Comparison of ENCODE assay signal across 27 mouse cellular contexts in genomic region chr11:66042531-66042930, GRCm38 (mm10).
A peak's percentile ranks its signal among the peaks of the same experiment; 100 is the strongest.
DNase-seq lines count a peak whose midpoint lies in the region; ATAC-seq and TF ChIP-seq lines count a peak whose summit lies in the region.
"Had no signal": no experiment of that assay in that cellular context is flagged by ENCODE, and none has a peak within 500 bp of the region (broad histone marks: within the 10 kb centered on the region; RNA-seq: fewer than 3 reads in every experiment).

No protein-coding gene starts in this region.

- peaks cover 10% of the 10 kb centered on the region for H3K4me1 ChIP-seq in kidney, adult 2 months (ENCODE audit: control insufficient read depth, insufficient read depth, low read length)
- peaks cover 27% of the 10 kb centered on the region for H3K4me1 ChIP-seq in kidney, embryonic 15.5 days
- no peaks in the 10 kb centered on the region for H3K4me1 ChIP-seq in midbrain, embryonic 11.5 days (ENCODE audit: control insufficient read depth, insufficient read depth, low read length)
- H3K4me1 ChIP-seq: heart, embryonic 15.5 days; hindbrain, embryonic 10.5 days had no signal

- 32% methylated on average over 2 of the region's 2 CpGs for WGBS in kidney, adult 2 months
- WGBS in kidney, embryonic 15.5 days: 58% methylated on average over 2 of the region's 2 CpGs
- WGBS in midbrain, embryonic 11.5 days: 80% methylated on average over 2 of the region's 2 CpGs

- TF ChIP-seq POLR2A in kidney, adult 2 months (IDR thresholded peaks at IDR 0.05; ENCODE audit: low read depth, low read length): no peak

- H3K9me3 ChIP-seq in kidney, embryonic 15.5 days (replicated peaks): no peaks in the 10 kb centered on the region
- no peaks in the 10 kb centered on the region for H3K9me3 ChIP-seq in midbrain, embryonic 11.5 days (ENCODE audit: control insufficient read depth, low read length)
- H3K9me3 ChIP-seq: forebrain, embryonic 10.5 days; forebrain, embryonic 13.5 days; heart, embryonic 12.5 days; heart, embryonic 15.5 days; hindbrain, embryonic 10.5 days; hindbrain, embryonic 13.5 days had no signal

- H3K4me2 ChIP-seq in kidney, embryonic 15.5 days: no peak overlapping the region
- no peak overlapping the region for H3K4me2 ChIP-seq in midbrain, embryonic 11.5 days
- H3K4me2 ChIP-seq: forebrain, embryonic 13.5 days; heart, embryonic 12.5 days; heart, embryonic 15.5 days; hindbrain, embryonic 13.5 days had no signal

- no peak overlapping the region for H3K9ac ChIP-seq in kidney, embryonic 15.5 days
- H3K9ac ChIP-seq in midbrain, embryonic 11.5 days (ENCODE audit: low read length): no peak overlapping the region
- H3K9ac ChIP-seq: forebrain, embryonic 13.5 days; heart, embryonic 12.5 days; heart, embryonic 15.5 days; hindbrain, embryonic 13.5 days had no signal

- no peaks in the 10 kb centered on the region for H3K36me3 ChIP-seq in kidney, adult 2 months (ENCODE audit: control insufficient read depth, insufficient read depth, low read length)
- H3K36me3 ChIP-seq in kidney, embryonic 15.5 days: no peaks in the 10 kb centered on the region
- no peaks in the 10 kb centered on the region for H3K36me3 ChIP-seq in midbrain, embryonic 11.5 days (ENCODE audit: control insufficient read depth, insufficient read depth, low read length)
- H3K36me3 ChIP-seq: forebrain, embryonic 10.5 days; heart, embryonic 12.5 days; heart, embryonic 15.5 days; hindbrain, embryonic 10.5 days; hindbrain, embryonic 13.5 days had no signal

- ATAC-seq in kidney, embryonic 15.5 days (replicated peaks; ENCODE audit: low FRiP score): no peak
- ATAC-seq in midbrain, embryonic 11.5 days (ENCODE audit: low FRiP score): no peak
- ATAC-seq: activated CD4-positive, CD25-positive, alpha-beta regulatory T cell, adult 4 months; forebrain, embryonic 13.5 days; forebrain, embryonic 16.5 days had no signal

- H3K4me3 ChIP-seq in kidney, adult 2 months (ENCODE audit: insufficient read depth, low read depth, low read length): no peak overlapping the region
- no peak overlapping the region for H3K4me3 ChIP-seq in kidney, embryonic 15.5 days (replicated peaks)
- no peak overlapping the region for H3K4me3 ChIP-seq in midbrain, embryonic 11.5 days (ENCODE audit: low read depth, low read length)
- H3K4me3 ChIP-seq: forebrain, embryonic 10.5 days; forebrain, embryonic 13.5 days; heart, embryonic 12.5 days; heart, embryonic 15.5 days; hindbrain, embryonic 10.5 days; hindbrain, embryonic 13.5 days had no signal

- no peaks in the 10 kb centered on the region for H3K27me3 ChIP-seq in kidney, adult 2 months (replicated peaks; ENCODE audit: control insufficient read depth, insufficient read depth, low read length)
- no peaks in the 10 kb centered on the region for H3K27me3 ChIP-seq in kidney, embryonic 15.5 days
- no peaks in the 10 kb centered on the region for H3K27me3 ChIP-seq in midbrain, embryonic 11.5 days (ENCODE audit: control insufficient read depth, insufficient read depth, low read length)
- H3K27me3 ChIP-seq: forebrain, embryonic 13.5 days; heart, embryonic 12.5 days; heart, embryonic 15.5 days; hindbrain, embryonic 13.5 days had no signal

- intact Hi-C loops in left cerebral cortex, postnatal 14 days (cut with DNase I): no loop called here

- peak; percentile 29 for DNase-seq in heart, adult 11 months
- no peak for DNase-seq in heart, adult 9 months (ENCODE audit: low spot score in 2 of 2)
- peak; percentile 91 for DNase-seq in kidney, adult 2 months
- peak; percentile 52 for DNase-seq in kidney, postnatal 10 days
- DNase-seq in kidney, postnatal 36 days: peak; percentile 69 to 87
- DNase-seq in left cerebral cortex, postnatal 14 days (ENCODE audit: low spot score in 2 of 2): no peak
- no peak for DNase-seq in midbrain, embryonic 11.5 days (ENCODE audit: low spot score, missing footprints)
- DNase-seq: adrenal gland, adult 8-10 months; adrenal gland, postnatal 25 days; cerebellum, adult 11-12 months; cerebellum, adult 8-10 months; cerebellum, postnatal 10 days; cerebellum, postnatal 36 days; embryo, embryonic 11 days; gastrocnemius, postnatal 10 days; gastrocnemius, postnatal 36 days; heart, postnatal 10 days; heart, postnatal 36 days had no signal

- no peak for TF ChIP-seq CTCF in kidney, adult 2 months (conservative IDR thresholded peaks at IDR 0.05; ENCODE audit: insufficient read depth, insufficient read length, low read depth, low read length)

- H3K27ac ChIP-seq in kidney, adult 2 months (ENCODE audit: insufficient read depth, low read depth, low read length): no peak overlapping the region
- H3K27ac ChIP-seq in kidney, embryonic 15.5 days: no peak overlapping the region
- H3K27ac ChIP-seq in midbrain, embryonic 11.5 days (ENCODE audit: low read depth, low read length): no peak overlapping the region
- H3K27ac ChIP-seq: forebrain, embryonic 10.5 days; forebrain, embryonic 13.5 days; hindbrain, embryonic 10.5 days; hindbrain, embryonic 13.5 days had no signal

Comparison
In these comparisons a context has a peak if more than half of its experiments do, and no peak if none do; other contexts are left out.
1. DNase-seq: peak in heart, adult 11 months (single experiment), kidney, adult 2 months (single experiment), kidney, postnatal 10 days (single experiment) and kidney, postnatal 36 days (2 of 2); none in heart, adult 9 months (0 of 2), left cerebral cortex, postnatal 14 days (0 of 2) and midbrain, embryonic 11.5 days (single experiment).